Mouse (Mus musculus): ENCODE measurements around the gene Myo9b. TPM values are rescaled to one million over a fixed set of nuclear protein-coding genes. Genes with fewer than 3 reads are reported as not detected.

Myo9b gene
- polyA plus RNA-seq, 1 experiment from 2014 or later, result 19.9 TPM

- no peak overlapping the region for H3K27ac ChIP-seq
- peak overlapping the region; percentile 60; the same call in 1 of the 2 replicates for H3K9ac ChIP-seq (replicated peaks)
- H3K4me3 ChIP-seq (replicated peaks), result 0 out of 2 replicates have a peak overlapping the region, but pooled peaks have one; percentile 53
- WGBS, result 92% methylated on average over 14 of the region's 14 CpGs
- peaks cover 26% of the 10 kb centered on the region for H3K4me1 ChIP-seq (replicated peaks)
- H3K4me2 ChIP-seq (replicated peaks), result peak overlapping the region; percentile 94; the same call in 1 of the 2 replicates
- no peak for ATAC-seq
- peaks cover 22% of the 10 kb centered on the region; the same call in 1 of the 2 replicates for H3K36me3 ChIP-seq
- H3K9me3 ChIP-seq, result no peaks in the 10 kb centered on the region
- H3K27me3 ChIP-seq, result no peaks in the 10 kb centered on the region
Measured at GRCm38 (mm10) chr8:71407441-71407840, 134.9 kb downstream of the Myo9b start.

- WGBS, result 98% methylated on average over 4 of the region's 4 CpGs
Measured at GRCm38 (mm10) chr8:71408231-71408630, 135.7 kb downstream of the Myo9b start.

More at GRCm38 (mm10) chr8:71408231-71408630, 135.7 kb downstream of the Myo9b start:
- no peak overlapping the region for H3K9ac ChIP-seq (replicated peaks)
- no peaks in the 10 kb centered on the region for H3K9me3 ChIP-seq
- H3K27ac ChIP-seq, result no peak overlapping the region
- peaks cover 17% of the 10 kb centered on the region; the same call in 1 of the 2 replicates for H3K36me3 ChIP-seq
- no peak for ATAC-seq
- no peak overlapping the region for H3K4me3 ChIP-seq (replicated peaks)
- no peak overlapping the region for H3K4me2 ChIP-seq (replicated peaks)
- no peaks in the 10 kb centered on the region for H3K27me3 ChIP-seq
- H3K4me1 ChIP-seq (replicated peaks), result peaks cover 26% of the 10 kb centered on the region

Other genes with a start within 250 kb of the Myo9b start
- gene Haus8, start 220 bp downstream of the Myo9b start, polyA plus RNA-seq (2015; fragmentation: Nextera tagmentation; extraction: Ambion mirVana), result 54.3 and 54.6 TPM in 2 replicates
- 108 and 109 TPM in 2 replicates for gene Use1, start 94.1 kb downstream of the Myo9b start, polyA plus RNA-seq (2015; fragmentation: Nextera tagmentation; extraction: Ambion mirVana)
- 4.9 and 5.3 TPM in 2 replicates for gene Ocel1, start 98.6 kb downstream of the Myo9b start, polyA plus RNA-seq (2015; fragmentation: Nextera tagmentation; extraction: Ambion mirVana)
- 17.0 and 21.7 TPM in 2 replicates for gene Nr2f6, start 109.2 kb downstream of the Myo9b start, polyA plus RNA-seq (2015; fragmentation: Nextera tagmentation; extraction: Ambion mirVana)
- 4.8 and 5.4 TPM in 2 replicates for gene Ushbp1, start 123.1 kb downstream of the Myo9b start, polyA plus RNA-seq (2015; fragmentation: Nextera tagmentation; extraction: Ambion mirVana)
- 83.7 and 96.9 TPM in 2 replicates for gene Babam1, start 124.1 kb downstream of the Myo9b start, polyA plus RNA-seq (2015; fragmentation: Nextera tagmentation; extraction: Ambion mirVana)
- 14.9 and 16.1 TPM in 2 replicates for gene Ankle1, start 133.3 kb downstream of the Myo9b start, polyA plus RNA-seq (2015; fragmentation: Nextera tagmentation; extraction: Ambion mirVana)
- gene Abhd8, start 190.9 kb downstream of the Myo9b start, polyA plus RNA-seq (2015; fragmentation: Nextera tagmentation; extraction: Ambion mirVana), result 114 and 133 TPM in 2 replicates
- 242 TPM in 2 replicates for gene Mrpl34, start 192.2 kb downstream of the Myo9b start, polyA plus RNA-seq (2015; fragmentation: Nextera tagmentation; extraction: Ambion mirVana)
- gene Dda1, start 196.5 kb downstream of the Myo9b start, polyA plus RNA-seq (2015; fragmentation: Nextera tagmentation; extraction: Ambion mirVana), result 197 TPM in 2 replicates
- gene Ano8, start 213.2 kb downstream of the Myo9b start, polyA plus RNA-seq (2015; fragmentation: Nextera tagmentation; extraction: Ambion mirVana), result 5.3 and 9.3 TPM in 2 replicates
- gene Gtpbp3, start 215.4 kb downstream of the Myo9b start, polyA plus RNA-seq (2015; fragmentation: Nextera tagmentation; extraction: Ambion mirVana), result 11.6 and 13.2 TPM in 2 replicates
- 8.0 and 10.2 TPM in 2 replicates for gene Plvap, start 239.0 kb downstream of the Myo9b start, polyA plus RNA-seq (2015; fragmentation: Nextera tagmentation; extraction: Ambion mirVana)

All from midbrain, embryonic 13.5 days (tissue).